Mouse (Mus musculus): Measurements from ENCODE around the gene Plpp3. TPM values are rescaled to one million over a fixed set of nuclear protein-coding genes. Genes with fewer than 3 reads are reported as not detected.
A peak's percentile ranks its signal among the peaks of the same experiment; 100 is the strongest.

The Plpp3 gene
- polyA plus RNA-seq, 1 experiment from 2014 or later = 70.9 TPM

GRCm38 (mm10) chr4:105181014-105181658 is 24.0 kb downstream of the Plpp3 start:
- ATAC-seq (ENCODE audit: low read depth) = peak; percentile 90
- Histone ChIP-seq H3K4me2 (peak overlapping the region; percentile 39), H3K9ac (peak overlapping the region; percentile 45), H3K4me1 (replicated peaks) (peaks cover 79% of the 10 kb centered on the region), H3K4me3 (0 out of 2 replicates have a peak overlapping the region, but pooled peaks have one; percentile 1), H3K36me3 (no peaks in the 10 kb centered on the region), H3K9me3 (no peaks in the 10 kb centered on the region), H3K27me3 (no peaks in the 10 kb centered on the region), H3K27ac (replicated peaks) (peak overlapping the region; percentile 93)
- 14% methylated on average over 16 of the region's 16 CpGs for WGBS

GRCm38 (mm10) chr4:105181659-105182167 is 24.6 kb downstream of the Plpp3 start:
- WGBS = 20% methylated on average over 3 of the region's 3 CpGs
- Histone ChIP-seq H3K27me3 (no peaks in the 10 kb centered on the region), H3K4me3 (0 out of 2 replicates have a peak overlapping the region, but pooled peaks have one; percentile 1), H3K36me3 (no peaks in the 10 kb centered on the region), H3K4me1 (replicated peaks) (peaks cover 82% of the 10 kb centered on the region), H3K27ac (replicated peaks) (peak overlapping the region; percentile 93), H3K9me3 (no peaks in the 10 kb centered on the region), H3K4me2 (peak overlapping the region; percentile 39), H3K9ac (peak overlapping the region; percentile 45; the same call in 1 of the 2 replicates)
- peak; percentile 34; the same call in 1 of the 2 replicates for ATAC-seq (ENCODE audit: low read depth)

GRCm38 (mm10) chr4:105182249-105182648 is 25.1 kb downstream of the Plpp3 start:
- 33% methylated on average over 5 of the region's 5 CpGs for WGBS
- peak; percentile 44; the same call in 1 of the 2 replicates for ATAC-seq (ENCODE audit: low read depth)
- Histone ChIP-seq H3K4me3 (no peak overlapping the region), H3K27ac (replicated peaks) (peak overlapping the region; percentile 93), H3K4me1 (replicated peaks) (peaks cover 85% of the 10 kb centered on the region), H3K4me2 (no peak overlapping the region), H3K9ac (no peak overlapping the region), H3K9me3 (no peaks in the 10 kb centered on the region), H3K27me3 (no peaks in the 10 kb centered on the region), H3K36me3 (no peaks in the 10 kb centered on the region)

GRCm38 (mm10) chr4:105184490-105184889 is 27.3 kb downstream of the Plpp3 start:
- Histone ChIP-seq H3K9ac (no peak overlapping the region), H3K27me3 (no peaks in the 10 kb centered on the region), H3K27ac (replicated peaks) (no peak overlapping the region), H3K4me2 (no peak overlapping the region), H3K36me3 (no peaks in the 10 kb centered on the region), H3K4me3 (no peak overlapping the region), H3K9me3 (no peaks in the 10 kb centered on the region), H3K4me1 (replicated peaks) (peaks cover 71% of the 10 kb centered on the region)
- 77% methylated on average over 4 of the region's 4 CpGs for WGBS
- ATAC-seq (ENCODE audit: low read depth) = no peak

GRCm38 (mm10) chr4:105184924-105185323 is 27.8 kb downstream of the Plpp3 start:
- 94% methylated on average over 6 of the region's 6 CpGs for WGBS
- peaks cover 71% of the 10 kb centered on the region for H3K4me1 ChIP-seq (replicated peaks)
- ATAC-seq (ENCODE audit: low read depth) = no peak

GRCm38 (mm10) chr4:105186654-105187053 is 29.5 kb downstream of the Plpp3 start:
- Histone ChIP-seq H3K9me3 (no peaks in the 10 kb centered on the region), H3K4me3 (no peak overlapping the region), H3K9ac (no peak overlapping the region), H3K27me3 (no peaks in the 10 kb centered on the region), H3K27ac (replicated peaks) (no peak overlapping the region), H3K4me2 (no peak overlapping the region), H3K36me3 (no peaks in the 10 kb centered on the region), H3K4me1 (replicated peaks) (peaks cover 71% of the 10 kb centered on the region)
- ATAC-seq (ENCODE audit: low read depth) = no peak
- 87% methylated on average over 10 of the region's 10 CpGs for WGBS

More at GRCm38 (mm10) chr4:105184924-105185323, 27.8 kb downstream of the Plpp3 start:
- Histone ChIP-seq H3K27ac (replicated peaks) (no peak overlapping the region), H3K27me3 (no peaks in the 10 kb centered on the region), H3K4me2 (no peak overlapping the region), H3K9me3 (no peaks in the 10 kb centered on the region), H3K36me3 (no peaks in the 10 kb centered on the region), H3K4me3 (no peak overlapping the region), H3K9ac (no peak overlapping the region)

- Histone ChIP-seq H3K27ac (replicated peaks) (no peak overlapping the region), H3K9me3 (no peaks in the 10 kb centered on the region), H3K4me2 (no peak overlapping the region), H3K27me3 (no peaks in the 10 kb centered on the region), H3K9ac (no peak overlapping the region), H3K36me3 (no peaks in the 10 kb centered on the region), H3K4me1 (replicated peaks) (peaks cover 70% of the 10 kb centered on the region), H3K4me3 (no peak overlapping the region)
- WGBS = 89% methylated on average over 7 of the region's 7 CpGs
- ATAC-seq (ENCODE audit: low read depth) = no peak
These were observed 30.7 kb downstream of the Plpp3 start for GRCm38 (mm10) chr4:105187873-105188272.

- no peaks in the 10 kb centered on the region for H3K9me3 ChIP-seq
- no peak overlapping the region for H3K27ac ChIP-seq (replicated peaks)
- no peak overlapping the region for H3K4me3 ChIP-seq
- ATAC-seq (ENCODE audit: low read depth) = no peak
- H3K36me3 ChIP-seq = no peaks in the 10 kb centered on the region
- no peak overlapping the region for H3K9ac ChIP-seq
- H3K4me1 ChIP-seq (replicated peaks) = peaks cover 67% of the 10 kb centered on the region
- H3K4me2 ChIP-seq = no peak overlapping the region
- WGBS = 76% methylated on average over 7 of the region's 7 CpGs
- no peaks in the 10 kb centered on the region for H3K27me3 ChIP-seq
These were observed 31.7 kb downstream of the Plpp3 start for GRCm38 (mm10) chr4:105188801-105189200.

GRCm38 (mm10) chr4:105190826-105191225 is 33.7 kb downstream of the Plpp3 start:
- no peak for ATAC-seq (ENCODE audit: low read depth)
- peaks cover 59% of the 10 kb centered on the region for H3K4me1 ChIP-seq (replicated peaks)
- no peaks in the 10 kb centered on the region for H3K9me3 ChIP-seq
- no peak overlapping the region for H3K4me2 ChIP-seq
- H3K9ac ChIP-seq = no peak overlapping the region
- WGBS = 59% methylated on average over 4 of the region's 4 CpGs
- H3K27me3 ChIP-seq = no peaks in the 10 kb centered on the region
- no peak overlapping the region; the same call in 1 of the 2 replicates for H3K27ac ChIP-seq (replicated peaks)
- no peak overlapping the region for H3K4me3 ChIP-seq
- 0 out of 2 replicates have a peak, but pooled peaks cover 5% of the 10 kb centered on the region for H3K36me3 ChIP-seq

GRCm38 (mm10) chr4:105191550-105191949 is 34.4 kb downstream of the Plpp3 start:
- peaks cover 56% of the 10 kb centered on the region for H3K4me1 ChIP-seq (replicated peaks)
- no peak overlapping the region for H3K4me3 ChIP-seq
- no peak overlapping the region; the same call in 1 of the 2 replicates for H3K27ac ChIP-seq (replicated peaks)
- no peak for ATAC-seq (ENCODE audit: low read depth)
- no peak overlapping the region for H3K9ac ChIP-seq
- H3K36me3 ChIP-seq = 0 out of 2 replicates have a peak, but pooled peaks cover 5% of the 10 kb centered on the region
- 81% methylated on average over 5 of the region's 5 CpGs for WGBS
- H3K4me2 ChIP-seq = no peak overlapping the region
- H3K27me3 ChIP-seq = no peaks in the 10 kb centered on the region
- H3K9me3 ChIP-seq = no peaks in the 10 kb centered on the region

- no peak overlapping the region for H3K4me2 ChIP-seq
- no peaks in the 10 kb centered on the region for H3K27me3 ChIP-seq
- peaks cover 52% of the 10 kb centered on the region for H3K4me1 ChIP-seq (replicated peaks)
- no peaks in the 10 kb centered on the region for H3K9me3 ChIP-seq
- H3K36me3 ChIP-seq = 0 out of 2 replicates have a peak, but pooled peaks cover 9% of the 10 kb centered on the region
- H3K9ac ChIP-seq = no peak overlapping the region
- no peak for ATAC-seq (ENCODE audit: low read depth)
- 37% methylated on average over 5 of the region's 5 CpGs for WGBS
- H3K4me3 ChIP-seq = no peak overlapping the region
- 0 out of 2 replicates have a peak overlapping the region, but pooled peaks have one; percentile 23 for H3K27ac ChIP-seq (replicated peaks)
These were observed 35.5 kb downstream of the Plpp3 start for GRCm38 (mm10) chr4:105192665-105193064.

- Histone ChIP-seq H3K4me3 (no peak overlapping the region), H3K9ac (no peak overlapping the region), H3K9me3 (no peaks in the 10 kb centered on the region), H3K27ac (replicated peaks) (no peak overlapping the region), H3K36me3 (peaks cover 16% of the 10 kb centered on the region; the same call in 1 of the 2 replicates), H3K4me1 (replicated peaks) (peaks cover 46% of the 10 kb centered on the region), H3K4me2 (no peak overlapping the region), H3K27me3 (no peaks in the 10 kb centered on the region)
- 79% methylated on average over 9 of the region's 9 CpGs for WGBS
- ATAC-seq (ENCODE audit: low read depth) = no peak
These were observed 38.1 kb downstream of the Plpp3 start for GRCm38 (mm10) chr4:105195256-105195655.

Data from neural tube, embryonic 13.5 days (tissue).